Mouse (Mus musculus) heart, adult 2 months (tissue): Measurements from ENCODE around the gene Hs6st1. TPM values are rescaled to one million over a fixed set of nuclear protein-coding genes. Genes with fewer than 3 reads are reported as not detected.

Experiments
- DNase-seq, 2 experiments: peaks; one replicate each; pipeline ENCODE4 v3.0.0; 2021
- H3K27ac ChIP-seq: fragments of 200-600 bp; 2 replicates; pipeline ENCODE4 v1.8.1; 2022
- H3K27me3 ChIP-seq: fragments of 200-500 bp; 2 replicates; pipeline ENCODE4 v1.6.1; 2012; ENCODE audit warnings: mild to moderate bottlenecking, low read length, inconsistent platforms, mixed read lengths; ENCODE audit not compliant: control insufficient read depth, insufficient read depth
- H3K36me3 ChIP-seq: fragments of 200-500 bp; 2 replicates; pipeline ENCODE4 v1.6.1; 2012; ENCODE audit warnings: low read length, inconsistent platforms; ENCODE audit not compliant: control insufficient read depth, insufficient read depth
- H3K4me1 ChIP-seq: fragments of 200-500 bp; 2 replicates; pipeline ENCODE4 v1.6.1; 2011; ENCODE audit warnings: low read length; ENCODE audit not compliant: control insufficient read depth, insufficient read depth
- H3K4me3 ChIP-seq: fragments of 200-600 bp; 2 replicates; pipeline ENCODE4 v1.8.1; 2022
- H3K79me2 ChIP-seq: fragments of 200-500 bp; replicated peaks from 2 replicates; pipeline ENCODE4 v1.6.1; 2012; ENCODE audit warnings: mild to moderate bottlenecking, inconsistent platforms, low read length, moderate library complexity, mixed read lengths; ENCODE audit not compliant: control insufficient read depth, insufficient read depth
- H3K9ac ChIP-seq: fragments of 200-500 bp; 2 replicates; pipeline ENCODE4 v1.6.1; 2012; ENCODE audit warnings: low read depth, mild to moderate bottlenecking, control low read depth, inconsistent platforms, low read length, mixed read lengths
- CTCF ChIP-seq: fragments of 200-600 bp; IDR thresholded peaks from 2 replicates; pipeline ENCODE4 v1.8.1; 2022; ENCODE audit warnings: antibody characterized with exemption, mild to moderate bottlenecking, moderate library complexity
- POLR2A ChIP-seq: fragments of 200-500 bp; IDR thresholded peaks from 2 replicates; pipeline ENCODE4 v1.6.1; 2011; ENCODE audit warnings: mild to moderate bottlenecking, low read depth, low read length, control low read depth; ENCODE audit not compliant: insufficient read depth
- WGBS: fragments of 180-500 bp; shearing (Covaris S2); methylation state at CpG from one replicate; pipeline ENCODE4 v1.1.7; 2018; 5-methylcytosine and 5-hydroxymethylcytosine counted together
- intact Hi-C: fragments of 180-260 bp; cut with DNase I; formaldehyde crosslinking; loops from one replicate; pipeline ENCODE4 v1.15.1; 2025
- microRNA-seq, 2 experiments: library from miRNA; unstranded; fragments of <30 nt; microRNA quantifications; one replicate each; pipeline ENCODE4 v1.2.0; 2021
- polyA plus RNA-seq: library from polyadenylated mRNA; depleted of rRNA; stranded (reverse); fragments of >200 nt; gene quantifications from 2 replicates; pipeline ENCODE4 v1.2.3, GENCODE M21; 2012; rRNA removed
- total RNA-seq, 2 experiments: library from RNA; stranded (reverse); gene quantifications; 2 replicates each; pipeline ENCODE4 v1.2.3; 2021

The Hs6st1 gene
- total and polyA plus RNA-seq, 3 experiments, result 22.8 to 25.3 (median 23.0) TPM

GRCm38 (mm10) chr1:36149411-36149810, 81.2 kb downstream of the Hs6st1 start:
- 53% methylated on average over 1 of the region's 1 CpGs for WGBS
- H3K27me3 ChIP-seq, result no peaks in the 10 kb centered on the region
- H3K9ac ChIP-seq, result no peak overlapping the region
- H3K4me3 ChIP-seq, result no peak overlapping the region
- no peaks in the 10 kb centered on the region for H3K79me2 ChIP-seq
- intact Hi-C loops, result loop anchor here (5.0 kb wide), 1 partner anchor 128 kb away; no protein-coding TSS in a partner anchor
- H3K4me1 ChIP-seq, result no peaks in the 10 kb centered on the region
- TF ChIP-seq POLR2A (no peak), CTCF (peak; percentile 69)
- no peaks in the 10 kb centered on the region for H3K36me3 ChIP-seq
- no peak overlapping the region for H3K27ac ChIP-seq
- peak in 1 of 2 experiments; percentile 23 for DNase-seq

Small RNA genes within 50 kb of the gene (microRNA-seq; reads per million reads assigned to microRNA genes)
- gene Mir6897, result 1.1 to 2.3 reads per million in 2 experiments

Other genes with a start within 250 kb of the Hs6st1 start
- 10 to 100 TPM; 28.4 to 29.8 TPM for gene Uggt1, start 176.3 kb downstream of the Hs6st1 start, total RNA-seq
- 7.3 and 17.5 TPM in 2 replicates for gene Uggt1, start 176.3 kb downstream of the Hs6st1 start, polyA plus RNA-seq
- 1 to 10 TPM; 2.2 to 3.0 TPM for gene Neurl3, start 206.3 kb downstream of the Hs6st1 start, total RNA-seq
- gene Neurl3, start 206.3 kb downstream of the Hs6st1 start, polyA plus RNA-seq, result 5.8 and 6.1 TPM in 2 replicates
- 10 to 100 TPM; 10.2 to 12.4 TPM for gene Arid5a, start 239.3 kb downstream of the Hs6st1 start, total RNA-seq
- gene Arid5a, start 239.3 kb downstream of the Hs6st1 start, polyA plus RNA-seq, result 4.7 and 4.9 TPM in 2 replicates